Mouse (Mus musculus): ENCODE data around the gene Gm49355.

- TF ChIP-seq CTCF (IDR thresholded peaks at IDR 0.05; ENCODE audit: low read depth, low read length), result no peak
- TF ChIP-seq TAL1 (conservative IDR thresholded peaks at IDR 0.05; ENCODE audit: low read depth, low read length), result no peak
- TF ChIP-seq GATA2 (IDR thresholded peaks at IDR 0.05; ENCODE audit: borderline replicate concordance, low read depth, low read length), result no peak
- TF ChIP-seq GATA1 (IDR thresholded peaks at IDR 0.05; ENCODE audit: borderline replicate concordance, low read length), result no peak
- TF ChIP-seq POLR2AphosphoS5 (IDR thresholded peaks at IDR 0.05; ENCODE audit: insufficient replicate concordance, low read depth, low read length), result no peak
These were observed 16.9 kb downstream of the Gm49355 start for GRCm38 (mm10) chr14:12300677-12301076.
